Mouse (Mus musculus): ENCODE data around the gene Psen2. TPM values are rescaled to one million over a fixed set of nuclear protein-coding genes. Genes with fewer than 3 reads are reported as not detected.

The Psen2 gene
- polyA plus RNA-seq (2012; rRNA removed), result 22.4 and 23.9 TPM in 2 replicates

DNA sequence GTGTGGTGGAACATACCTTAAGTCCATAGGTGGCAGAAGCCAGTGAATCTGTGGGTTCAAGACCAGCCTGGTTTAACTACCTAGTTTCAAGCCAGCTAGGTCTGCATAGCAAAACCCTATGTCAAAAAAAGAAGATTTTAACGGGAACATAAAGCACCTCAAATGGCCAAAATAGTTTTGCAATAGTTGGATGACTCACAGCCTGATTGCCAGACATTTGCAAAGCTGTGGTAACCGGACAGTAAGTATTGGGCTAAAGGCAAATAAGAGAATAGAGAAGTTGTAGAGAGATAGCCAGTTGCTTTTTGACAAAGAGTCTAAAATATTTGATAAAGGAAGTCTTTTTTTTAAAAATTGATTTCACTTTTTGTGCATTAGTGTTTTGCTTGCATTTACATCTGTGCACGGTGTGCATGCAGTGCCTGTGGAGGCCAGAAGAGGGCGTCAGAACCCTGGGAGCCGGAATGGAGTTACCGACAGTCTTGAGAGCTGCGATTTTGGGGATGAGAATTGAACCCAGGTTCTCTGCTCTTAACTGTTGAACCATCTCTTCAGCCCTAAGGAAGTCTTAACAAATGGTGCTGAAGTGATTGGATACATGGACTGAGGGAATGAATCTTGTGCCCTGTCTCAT is at the start of gene Psen2:
TSS of gene Psen2 (minus strand) at position 75 of the 634 bp plus-strand sequence.
- no peak for DNase-seq (ENCODE audit: extremely low spot score in 1 of 2, low spot score in 1 of 2)

DNA sequence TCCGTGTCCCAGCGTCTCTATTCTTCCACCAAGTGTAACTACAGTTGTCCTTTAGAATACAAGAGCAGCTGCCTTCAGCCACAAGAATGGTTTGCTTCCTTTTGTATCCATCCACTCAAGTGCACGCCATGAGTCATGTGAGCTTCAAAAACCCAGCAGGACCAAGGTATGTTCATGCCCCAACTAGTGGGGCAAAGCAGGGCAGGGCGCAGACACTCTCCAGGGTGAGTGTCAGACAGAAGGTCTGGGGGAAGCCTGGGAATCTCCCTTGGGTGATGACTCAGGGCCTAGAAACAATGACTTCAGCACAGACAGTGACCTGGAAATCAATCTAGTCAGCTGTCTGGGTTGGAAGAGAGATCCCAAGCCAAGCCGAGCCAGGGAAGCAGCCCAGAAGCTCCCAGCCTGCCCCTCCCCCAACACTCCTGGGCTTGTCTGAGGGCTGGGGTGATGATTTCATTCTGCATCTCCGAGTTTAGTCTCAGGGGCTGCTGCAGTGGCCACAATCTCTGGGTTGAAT is 49.6 kb upstream of the Psen2 start:
- DNase-seq (ENCODE audit: extremely low spot score in 1 of 2, low spot score in 1 of 2), result no peak

GRCm38 (mm10) chr1:180312286-180312685 is 49.0 kb upstream of the Psen2 start:
- no peak for DNase-seq (ENCODE audit: extremely low spot score in 1 of 2, low spot score in 1 of 2)

GRCm38 (mm10) chr1:180308897-180309296 is 45.7 kb upstream of the Psen2 start:
- no peak for DNase-seq (ENCODE audit: extremely low spot score in 1 of 2, low spot score in 1 of 2)

DNA sequence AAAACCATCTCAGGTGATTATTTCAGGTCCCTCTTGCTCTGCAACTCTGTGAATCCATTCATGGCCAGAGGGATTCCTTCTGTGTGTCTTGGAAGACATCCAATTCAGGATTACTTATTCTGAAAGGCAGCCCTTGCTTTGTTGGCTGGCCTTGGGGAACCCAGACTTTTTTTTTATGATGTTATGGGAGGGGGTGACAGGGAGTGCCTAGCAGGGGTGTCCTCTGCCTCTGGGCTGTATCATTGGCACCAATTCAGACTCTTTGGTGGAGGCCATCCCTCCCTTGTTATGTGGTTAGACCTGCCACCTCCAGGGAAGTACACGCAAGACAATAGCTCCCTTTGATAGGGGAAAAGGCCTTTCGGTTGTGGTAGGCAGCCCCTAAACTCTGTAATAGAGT is 44.4 kb upstream of the Psen2 start:
- no peak for DNase-seq (ENCODE audit: extremely low spot score in 1 of 2, low spot score in 1 of 2)

DNA sequence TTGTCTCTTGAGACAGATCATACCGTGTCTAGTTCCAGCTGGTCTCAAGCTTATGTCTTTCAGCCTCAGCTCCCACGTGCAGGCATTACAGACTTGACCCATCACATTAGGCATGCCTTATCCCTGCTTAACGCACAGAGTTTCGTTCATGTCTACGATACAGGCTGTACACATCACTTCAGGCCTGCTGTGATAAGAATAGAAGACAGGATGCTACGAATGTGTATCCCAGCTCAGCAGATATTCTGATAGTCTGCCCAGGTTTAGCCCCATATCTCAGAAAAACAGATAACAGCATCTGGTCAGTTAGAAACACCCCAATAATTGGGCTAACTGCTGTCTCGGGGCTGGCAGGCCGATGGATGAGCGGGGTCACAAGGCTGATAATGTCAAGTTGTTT is 43.7 kb upstream of the Psen2 start:
- DNase-seq (ENCODE audit: extremely low spot score in 1 of 2, low spot score in 1 of 2), result no peak

- no peak for DNase-seq (ENCODE audit: extremely low spot score in 1 of 2, low spot score in 1 of 2)
These were observed 40.4 kb upstream of the Psen2 start for GRCm38 (mm10) chr1:180303600-180303999.

- DNase-seq (ENCODE audit: extremely low spot score in 1 of 2, low spot score in 1 of 2), result no peak
These were observed 39.2 kb upstream of the Psen2 start for GRCm38 (mm10) chr1:180302253-180303120.

DNA sequence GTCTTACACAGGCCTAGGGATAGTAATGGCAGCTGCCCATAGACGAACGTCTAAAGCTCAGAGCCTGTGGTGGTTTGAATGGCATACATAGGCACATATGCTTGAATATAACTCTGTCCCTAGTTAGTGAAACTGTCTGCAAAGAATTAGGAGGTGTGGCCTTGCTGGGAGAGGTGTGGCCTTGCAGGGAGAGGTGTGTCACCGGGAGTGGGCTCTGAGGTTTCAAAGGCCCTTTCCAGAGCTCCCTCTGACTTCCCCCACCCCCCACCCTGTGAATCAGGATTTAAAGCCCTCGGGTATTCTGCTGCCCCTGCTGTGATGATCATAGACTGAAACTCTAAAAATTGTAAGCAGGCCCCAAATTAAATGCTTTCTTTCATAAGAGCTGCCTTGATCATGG is 37.8 kb upstream of the Psen2 start:
- DNase-seq (ENCODE audit: extremely low spot score in 1 of 2, low spot score in 1 of 2), result no peak

- DNase-seq (ENCODE audit: extremely low spot score in 1 of 2, low spot score in 1 of 2), result no peak
These were observed 37.1 kb upstream of the Psen2 start for GRCm38 (mm10) chr1:180300292-180300691.

DNA sequence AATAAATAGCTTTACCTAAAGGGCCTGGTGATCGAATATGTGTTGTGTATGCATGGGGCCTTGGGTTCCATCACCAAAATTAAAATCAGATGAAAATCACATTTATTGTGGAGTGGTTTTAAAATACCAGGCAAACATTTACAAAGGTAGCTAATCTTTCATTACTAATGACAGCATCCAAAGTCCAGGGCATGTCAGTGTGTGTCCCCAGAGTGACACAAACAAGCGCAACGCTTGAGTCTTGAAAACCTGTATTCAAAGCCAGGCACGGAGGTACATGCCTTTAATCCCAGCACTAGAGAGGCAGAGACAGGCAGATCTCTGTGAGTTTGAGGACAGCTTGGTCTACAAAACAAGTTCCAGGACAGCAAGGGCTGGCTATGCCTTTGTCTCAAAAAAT is 36.5 kb upstream of the Psen2 start:
- DNase-seq (ENCODE audit: extremely low spot score in 1 of 2, low spot score in 1 of 2), result no peak

DNA sequence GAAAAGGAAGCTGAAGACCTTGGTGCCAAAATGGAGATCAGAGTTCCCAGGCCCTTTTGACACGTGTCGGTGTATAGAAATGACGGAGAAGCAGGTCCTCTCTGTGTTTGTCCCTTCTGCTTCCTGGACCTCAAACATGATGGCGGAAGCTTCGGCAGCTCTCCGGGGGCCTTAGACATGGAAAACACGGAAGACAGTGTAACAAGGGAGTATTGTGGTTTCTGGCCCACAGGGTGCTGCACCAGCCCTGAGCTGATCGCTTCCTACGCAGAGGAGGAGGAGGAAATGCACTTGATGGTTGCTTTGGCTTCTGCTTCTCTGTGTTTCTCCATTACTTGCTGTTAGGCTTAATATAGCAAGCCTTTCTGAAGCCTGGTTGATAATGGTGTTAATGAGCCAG is 32.9 kb upstream of the Psen2 start:
- DNase-seq (ENCODE audit: extremely low spot score in 1 of 2, low spot score in 1 of 2), result no peak

- no peak for DNase-seq (ENCODE audit: extremely low spot score in 1 of 2, low spot score in 1 of 2)
These were observed 27.1 kb upstream of the Psen2 start for GRCm38 (mm10) chr1:180290358-180290757.

- no peak for DNase-seq (ENCODE audit: extremely low spot score in 1 of 2, low spot score in 1 of 2)
These were observed 26.6 kb upstream of the Psen2 start for GRCm38 (mm10) chr1:180289788-180290187.

DNA sequence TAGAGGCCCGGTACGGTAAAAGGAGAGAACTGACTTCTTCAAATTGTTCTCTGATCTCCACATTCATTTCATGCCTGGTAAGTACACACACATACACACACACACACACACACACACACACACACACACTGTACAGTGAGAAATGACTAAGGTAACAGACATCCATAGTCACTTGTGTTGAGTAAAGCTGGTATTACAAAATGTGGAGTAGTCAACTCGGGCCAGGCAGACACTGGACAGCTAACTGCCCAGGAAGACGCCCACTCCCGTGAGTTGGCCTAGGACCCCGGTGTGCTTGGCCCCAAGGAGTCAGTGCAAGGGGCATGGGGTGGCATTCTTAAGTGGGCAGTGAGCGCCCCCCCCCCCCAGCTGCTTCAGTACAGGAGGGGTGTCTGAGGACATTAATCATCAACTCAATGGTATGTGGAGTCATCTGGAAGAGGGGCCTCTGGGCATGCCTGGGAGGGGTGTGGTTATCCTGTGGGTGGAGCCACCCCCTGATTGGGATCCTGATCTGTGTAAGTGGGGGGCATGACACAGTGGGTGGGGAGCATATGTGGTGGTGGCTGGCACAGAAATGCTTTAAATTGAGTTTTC is 25.7 kb upstream of the Psen2 start:
- no peak for DNase-seq (ENCODE audit: extremely low spot score in 1 of 2, low spot score in 1 of 2)

GRCm38 (mm10) chr1:180288227-180288626 is 25.0 kb upstream of the Psen2 start:
- no peak for DNase-seq (ENCODE audit: extremely low spot score in 1 of 2, low spot score in 1 of 2)

- no peak for DNase-seq (ENCODE audit: extremely low spot score in 1 of 2, low spot score in 1 of 2)
These were observed 23.0 kb upstream of the Psen2 start for GRCm38 (mm10) chr1:180286081-180286831.

- DNase-seq (ENCODE audit: extremely low spot score in 1 of 2, low spot score in 1 of 2), result no peak
These were observed 20.9 kb upstream of the Psen2 start for GRCm38 (mm10) chr1:180283813-180284768.

DNA sequence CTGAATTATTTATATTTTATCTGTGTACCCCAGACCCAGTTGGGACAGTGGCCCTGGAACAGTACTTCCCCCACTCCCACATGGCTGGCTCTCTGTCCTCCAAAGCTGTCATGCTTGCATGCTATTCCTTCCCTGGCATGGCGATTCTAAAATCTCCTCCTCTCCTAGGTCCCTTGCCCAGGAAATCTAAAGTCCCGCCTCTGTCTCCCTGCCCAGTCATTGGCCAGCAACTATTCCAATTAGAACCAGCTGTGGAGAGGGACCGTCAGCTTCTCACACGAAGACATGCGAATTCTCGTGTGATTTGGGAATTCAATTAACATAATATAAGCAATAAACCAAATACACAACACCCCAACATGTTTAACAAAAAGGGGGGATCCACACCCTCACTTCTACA is 19.3 kb upstream of the Psen2 start:
- no peak for DNase-seq (ENCODE audit: extremely low spot score in 1 of 2, low spot score in 1 of 2)

GRCm38 (mm10) chr1:180279648-180280047 is 16.4 kb upstream of the Psen2 start:
- no peak for DNase-seq (ENCODE audit: extremely low spot score in 1 of 2, low spot score in 1 of 2)

All from frontal cortex, adult 2 months (tissue).